Mouse (Mus musculus) hindbrain, embryonic 15.5 days (tissue): ENCODE measurements around the gene Mef2d. TPM values are rescaled to one million over a fixed set of nuclear protein-coding genes. Genes with fewer than 3 reads are reported as not detected.

Experiments
- ATAC-seq: fragments of 200-750 bp; cut with Nextera tagmentation; 2 replicates; pipeline ENCODE4 v1.8.0; 2017; ENCODE audit warnings: low read depth, moderate number of reproducible peaks, moderate TSS enrichment; ENCODE audit not compliant: low FRiP score
- H3K27ac ChIP-seq: fragments of 300-500 bp; sonication (generic); replicated peaks from 2 replicates; pipeline ENCODE4 v1.5.1; 2015; ENCODE audit warnings: mild to moderate bottlenecking, inconsistent platforms
- H3K27me3 ChIP-seq: fragments of 300-500 bp; sonication (generic); 2 replicates; pipeline ENCODE4 v1.6.1; 2015; ENCODE audit warnings: control low read depth, inconsistent platforms
- H3K36me3 ChIP-seq: fragments of 300-500 bp; sonication (generic); 2 replicates; pipeline ENCODE4 v1.6.1; 2015; ENCODE audit warnings: control low read depth, inconsistent platforms
- H3K4me1 ChIP-seq: fragments of 300-500 bp; sonication (generic); replicated peaks from 2 replicates; pipeline ENCODE4 v1.6.1; 2015; ENCODE audit warnings: control low read depth, inconsistent platforms
- H3K4me2 ChIP-seq: fragments of 300-500 bp; sonication (generic); 2 replicates; pipeline ENCODE4 v1.6.1; 2015; ENCODE audit warnings: moderate library complexity, mild to moderate bottlenecking, inconsistent platforms
- H3K4me3 ChIP-seq: fragments of 300-500 bp; sonication (generic); 2 replicates; pipeline ENCODE4 v1.5.1; 2015; ENCODE audit warnings: mild to moderate bottlenecking, inconsistent platforms
- H3K9ac ChIP-seq: fragments of 300-500 bp; sonication (generic); 2 replicates; pipeline ENCODE4 v1.6.1; 2015; ENCODE audit warnings: inconsistent platforms
- H3K9me3 ChIP-seq: fragments of 300-500 bp; sonication (generic); 2 replicates; pipeline ENCODE4 v1.6.1; 2016; ENCODE audit warnings: control low read depth, inconsistent platforms
- WGBS: fragments of 180-500 bp; shearing (Covaris S2); methylation state at CpG from one replicate; pipeline ENCODE4 v1.1.7; 2015; 5-methylcytosine and 5-hydroxymethylcytosine counted together
- polyA plus RNA-seq: library from polyadenylated mRNA; unstranded; fragments of >200 nt; fragmentation: Nextera tagmentation; extraction: Ambion mirVana; gene quantifications from 2 replicates; pipeline ENCODE4 v1.2.1, GENCODE M21; 2015

Gene Mef2d
- polyA plus RNA-seq, 1 experiment from 2014 or later: 23.9 TPM

GRCm38 (mm10) chr3:88139243-88140177 lies 2.7 kb upstream of the Mef2d start:
- H3K36me3 ChIP-seq: no peaks in the 10 kb centered on the region
- peak overlapping the region; percentile 52 for H3K9ac ChIP-seq
- H3K27ac ChIP-seq: peak overlapping the region; percentile 99
- peaks cover 44% of the 10 kb centered on the region for H3K4me1 ChIP-seq
- H3K4me3 ChIP-seq: peak overlapping the region; percentile 51
- peak overlapping the region; percentile 97 for H3K4me2 ChIP-seq
- 0 out of 2 replicates have a peak, but pooled peaks cover 8% of the 10 kb centered on the region for H3K27me3 ChIP-seq
- WGBS: 17% methylated on average over 25 of the region's 25 CpGs
- ATAC-seq: no peak
- no peaks in the 10 kb centered on the region for H3K9me3 ChIP-seq

GRCm38 (mm10) chr3:88140178-88140902 lies 1.8 kb upstream of the Mef2d start:
- 33% methylated on average over 11 of the region's 11 CpGs for WGBS
- Histone ChIP-seq H3K4me3 (no peak overlapping the region), H3K36me3 (no peaks in the 10 kb centered on the region), H3K4me1 (peaks cover 52% of the 10 kb centered on the region), H3K27me3 (0 out of 2 replicates have a peak, but pooled peaks cover 8% of the 10 kb centered on the region), H3K9ac (no peak overlapping the region), H3K9me3 (no peaks in the 10 kb centered on the region), H3K27ac (peak overlapping the region; percentile 99), H3K4me2 (peak overlapping the region; percentile 97)
- no peak for ATAC-seq

GRCm38 (mm10) chr3:88140903-88141430 lies 1.2 kb upstream of the Mef2d start:
- H3K36me3 ChIP-seq: no peaks in the 10 kb centered on the region
- H3K4me2 ChIP-seq: peak overlapping the region; percentile 91
- 58% methylated on average over 6 of the region's 6 CpGs for WGBS
- H3K27ac ChIP-seq: peak overlapping the region; percentile 99
- H3K4me3 ChIP-seq: peak overlapping the region; percentile 95; the same call in 1 of the 2 replicates
- 0 out of 2 replicates have a peak, but pooled peaks cover 8% of the 10 kb centered on the region for H3K27me3 ChIP-seq
- no peak overlapping the region for H3K9ac ChIP-seq
- peaks cover 59% of the 10 kb centered on the region for H3K4me1 ChIP-seq
- H3K9me3 ChIP-seq: no peaks in the 10 kb centered on the region
- no peak for ATAC-seq

GRCm38 (mm10) chr3:88141439-88141786 lies 759 bp upstream of the Mef2d start:
- 17% methylated on average over 9 of the region's 9 CpGs for WGBS
- Histone ChIP-seq H3K27ac (peak overlapping the region; percentile 99), H3K4me3 (peak overlapping the region; percentile 95), H3K36me3 (no peaks in the 10 kb centered on the region), H3K9ac (peak overlapping the region; percentile 44; the same call in 1 of the 2 replicates), H3K27me3 (0 out of 2 replicates have a peak, but pooled peaks cover 8% of the 10 kb centered on the region), H3K4me2 (peak overlapping the region; percentile 91), H3K4me1 (peaks cover 63% of the 10 kb centered on the region), H3K9me3 (no peaks in the 10 kb centered on the region)
- no peak for ATAC-seq

GRCm38 (mm10) chr3:88142546-88142915 lies 359 bp downstream of the Mef2d start:
- peaks cover 74% of the 10 kb centered on the region for H3K4me1 ChIP-seq
- peak overlapping the region; percentile 90 for H3K9ac ChIP-seq
- WGBS: 0% methylated on average over 57 of the region's 57 CpGs
- 0 out of 2 replicates have a peak, but pooled peaks cover 8% of the 10 kb centered on the region for H3K27me3 ChIP-seq
- ATAC-seq: peak; percentile 59
- peak overlapping the region; percentile 91 for H3K4me2 ChIP-seq
- peak overlapping the region; percentile 95 for H3K4me3 ChIP-seq
- no peaks in the 10 kb centered on the region for H3K9me3 ChIP-seq
- no peaks in the 10 kb centered on the region for H3K36me3 ChIP-seq
- H3K27ac ChIP-seq: peak overlapping the region; percentile 99

GRCm38 (mm10) chr3:88142916-88143771 lies 972 bp downstream of the Mef2d start:
- peak overlapping the region; percentile 91 for H3K4me2 ChIP-seq
- peak overlapping the region; percentile 95 for H3K4me3 ChIP-seq
- H3K36me3 ChIP-seq: no peaks in the 10 kb centered on the region
- peak overlapping the region; percentile 90 for H3K9ac ChIP-seq
- WGBS: under 1% methylated on average over 33 of the region's 33 CpGs
- peak overlapping the region; percentile 99 for H3K27ac ChIP-seq
- peak; percentile 20; the same call in 1 of the 2 replicates for ATAC-seq
- H3K27me3 ChIP-seq: 0 out of 2 replicates have a peak, but pooled peaks cover 8% of the 10 kb centered on the region
- H3K4me1 ChIP-seq: peaks cover 72% of the 10 kb centered on the region
- H3K9me3 ChIP-seq: no peaks in the 10 kb centered on the region

- 0 out of 2 replicates have a peak, but pooled peaks cover 8% of the 10 kb centered on the region for H3K27me3 ChIP-seq
- 21% methylated on average over 5 of the region's 5 CpGs for WGBS
- ATAC-seq: no peak
- no peaks in the 10 kb centered on the region for H3K9me3 ChIP-seq
- H3K36me3 ChIP-seq: no peaks in the 10 kb centered on the region
- H3K4me2 ChIP-seq: peak overlapping the region; percentile 91
- H3K4me1 ChIP-seq: peaks cover 76% of the 10 kb centered on the region
- H3K4me3 ChIP-seq: peak overlapping the region; percentile 95
- peak overlapping the region; percentile 90 for H3K9ac ChIP-seq
- peak overlapping the region; percentile 99 for H3K27ac ChIP-seq
Measured at GRCm38 (mm10) chr3:88143961-88144486, 1.9 kb downstream of the Mef2d start.

GRCm38 (mm10) chr3:88144648-88145410 lies 2.7 kb downstream of the Mef2d start:
- no peaks in the 10 kb centered on the region for H3K36me3 ChIP-seq
- H3K27ac ChIP-seq: 0 out of 2 replicates have a peak overlapping the region, but pooled peaks have one; percentile 23
- no peak for ATAC-seq
- peak overlapping the region; percentile 95 for H3K4me3 ChIP-seq
- 0 out of 2 replicates have a peak, but pooled peaks cover 8% of the 10 kb centered on the region for H3K27me3 ChIP-seq
- no peaks in the 10 kb centered on the region for H3K9me3 ChIP-seq
- H3K4me1 ChIP-seq: peaks cover 76% of the 10 kb centered on the region
- peak overlapping the region; percentile 91 for H3K4me2 ChIP-seq
- 72% methylated on average over 6 of the region's 6 CpGs for WGBS
- H3K9ac ChIP-seq: peak overlapping the region; percentile 19; the same call in 1 of the 2 replicates

- peaks cover 77% of the 10 kb centered on the region for H3K4me1 ChIP-seq
- H3K27ac ChIP-seq: 0 out of 2 replicates have a peak overlapping the region, but pooled peaks have one; percentile 23
- H3K36me3 ChIP-seq: no peaks in the 10 kb centered on the region
- peak overlapping the region; percentile 91 for H3K4me2 ChIP-seq
- 22% methylated on average over 4 of the region's 4 CpGs for WGBS
- no peaks in the 10 kb centered on the region for H3K9me3 ChIP-seq
- H3K9ac ChIP-seq: peak overlapping the region; percentile 19; the same call in 1 of the 2 replicates
- ATAC-seq: no peak
- H3K27me3 ChIP-seq: 0 out of 2 replicates have a peak, but pooled peaks cover 4% of the 10 kb centered on the region
- 0 out of 2 replicates have a peak overlapping the region, but pooled peaks have one; percentile 3 for H3K4me3 ChIP-seq
Measured at GRCm38 (mm10) chr3:88145411-88145782, 3.2 kb downstream of the Mef2d start.

GRCm38 (mm10) chr3:88145952-88146351 lies 3.8 kb downstream of the Mef2d start:
- 79% methylated on average over 5 of the region's 5 CpGs for WGBS
- Histone ChIP-seq H3K4me1 (peaks cover 82% of the 10 kb centered on the region), H3K4me2 (peak overlapping the region; percentile 91; the same call in 1 of the 2 replicates), H3K9me3 (no peaks in the 10 kb centered on the region), H3K27ac (no peak overlapping the region), H3K27me3 (no peaks in the 10 kb centered on the region), H3K36me3 (no peaks in the 10 kb centered on the region), H3K4me3 (no peak overlapping the region), H3K9ac (peak overlapping the region; percentile 19; the same call in 1 of the 2 replicates)
- ATAC-seq: no peak
